Mouse (Mus musculus): Measurements from ENCODE around the gene Lenep.

GRCm38 (mm10) chr3:89382950-89383349 lies 19.6 kb downstream of the Lenep start:
- TF ChIP-seq CTCF (conservative IDR thresholded peaks at IDR 0.05 in 1 of 2, IDR thresholded peaks at IDR 0.05 in 1 of 2; ENCODE audit: low read depth in 2 of 2, low read length in 2 of 2): no peak
- TF ChIP-seq EP300 (IDR thresholded peaks at IDR 0.05; ENCODE audit: low read length): no peak
- TF ChIP-seq USF1 (IDR thresholded peaks at IDR 0.05; ENCODE audit: low read depth, low read length): no peak
- TF ChIP-seq RAD21 (IDR thresholded peaks at IDR 0.05; ENCODE audit: low read depth, low read length): no peak
- no peak for TF ChIP-seq POLR2A (IDR thresholded peaks at IDR 0.05; ENCODE audit: low read depth, low read length)
- TF ChIP-seq UBTF (IDR thresholded peaks at IDR 0.05; ENCODE audit: low read depth, low read length): no peak
- TF ChIP-seq USF2 (conservative IDR thresholded peaks at IDR 0.05; ENCODE audit: low read depth, low read length): no peak
- TF ChIP-seq ETS1 (conservative IDR thresholded peaks at IDR 0.05; ENCODE audit: low read depth, low read length): no peak
- no peak for TF ChIP-seq TCF12 (IDR thresholded peaks at IDR 0.05; ENCODE audit: low read depth, low read length)
- no peak for TF ChIP-seq ZMIZ1 (IDR thresholded peaks at IDR 0.05; ENCODE audit: low read depth, low read length)
- no peak for TF ChIP-seq MAX (IDR thresholded peaks at IDR 0.05; ENCODE audit: low read length)
- no peak for TF ChIP-seq KAT2A (IDR thresholded peaks at IDR 0.05; ENCODE audit: insufficient replicate concordance, low read length)
